Mouse (Mus musculus) ES-Bruce4 (cell line): Measurements from ENCODE around the gene Usp29. TPM values are rescaled to one million over a fixed set of nuclear protein-coding genes. Genes with fewer than 3 reads are reported as not detected.
"Not testable (repeated sequence)": the region's sequence is repeated elsewhere in the genome, so short reads cannot be mapped to it uniquely, and the experiment has no call there.

ENCODE experiments used
- H3K27ac ChIP-seq: 2 replicates; pipeline ENCODE4 v1.5.1; 2012; ENCODE audit warnings: low read length, inconsistent platforms; ENCODE audit not compliant: insufficient read depth
- H3K27me3 ChIP-seq: 2 replicates; pipeline ENCODE4 v1.6.1; 2012; ENCODE audit warnings: mild to moderate bottlenecking, low read length, inconsistent platforms; ENCODE audit not compliant: control insufficient read depth, poor library complexity, insufficient read depth, severe bottlenecking
- H3K36me3 ChIP-seq: 2 replicates; pipeline ENCODE4 v1.6.1; 2012; ENCODE audit warnings: inconsistent platforms, mild to moderate bottlenecking, low read length, moderate library complexity; ENCODE audit not compliant: control insufficient read depth, poor library complexity, insufficient read depth, severe bottlenecking
- H3K4me1 ChIP-seq: one replicate; pipeline ENCODE4 v1.8.1; 2011; ENCODE audit warnings: low read length; ENCODE audit not compliant: control insufficient read depth, insufficient read depth
- H3K4me3 ChIP-seq: 2 replicates; pipeline ENCODE4 v1.5.1; 2011; ENCODE audit warnings: low read depth, mild to moderate bottlenecking, low read length
- H3K9ac ChIP-seq: 2 replicates; pipeline ENCODE4 v1.6.1; 2012; ENCODE audit warnings: low read depth, mild to moderate bottlenecking, inconsistent platforms; ENCODE audit not compliant: poor library complexity, severe bottlenecking
- H3K9me3 ChIP-seq: replicated peaks from 2 replicates; pipeline ENCODE4 v1.6.1; 2012; ENCODE audit warnings: mild to moderate bottlenecking, low read length, inconsistent platforms; ENCODE audit not compliant: control insufficient read depth, poor library complexity, insufficient read depth, severe bottlenecking
- CTCF ChIP-seq: IDR thresholded peaks from one replicate; pipeline ENCODE4 v1.8.1; 2011; ENCODE audit warnings: low read depth, low read length
- EP300 ChIP-seq: IDR thresholded peaks from 2 replicates; pipeline ENCODE4 v1.6.1; 2011; ENCODE audit warnings: low read depth, low read length; ENCODE audit not compliant: insufficient read depth
- POLR2A ChIP-seq: IDR thresholded peaks from one replicate; pipeline ENCODE4 v1.8.1; 2011; ENCODE audit warnings: low read length; ENCODE audit not compliant: insufficient read depth
- polyA plus RNA-seq: library from polyadenylated mRNA; stranded (reverse); fragments of >200 nt; gene quantifications from 2 replicates; pipeline ENCODE4 v1.2.4, GENCODE M21; 2011; ENCODE audit warnings: low read depth; ENCODE audit not compliant: missing spikeins, insufficient read depth, insufficient read length

Gene Usp29
- polyA plus RNA-seq, 1 experiment = 12.8 TPM

- Histone ChIP-seq H3K4me3 (no peak overlapping the region), H3K27ac (no peak overlapping the region), H3K36me3 (no peaks in the 10 kb centered on the region), H3K27me3 (no peaks in the 10 kb centered on the region), H3K9me3 (no peaks in the 10 kb centered on the region), H3K9ac (no peak overlapping the region), H3K4me1 (no peaks in the 10 kb centered on the region)
- no peak for TF ChIP-seq CTCF
- no peak for TF ChIP-seq POLR2A
- no peak for TF ChIP-seq EP300
These were observed 151.2 kb downstream of the Usp29 start for GRCm38 (mm10) chr7:6881473-6882046.

- Histone ChIP-seq H3K4me1 (no peaks in the 10 kb centered on the region), H3K9ac (no peak overlapping the region), H3K9me3 (no peaks in the 10 kb centered on the region), H3K36me3 (no peaks in the 10 kb centered on the region), H3K27me3 (no peaks in the 10 kb centered on the region), H3K4me3 (no peak overlapping the region), H3K27ac (no peak overlapping the region)
- TF ChIP-seq POLR2A (no peak), EP300 (no peak), CTCF (no peak)
These were observed 153.2 kb downstream of the Usp29 start for GRCm38 (mm10) chr7:6883376-6884147.

GRCm38 (mm10) chr7:6885416-6885815, 155.0 kb downstream of the Usp29 start:
- Histone ChIP-seq H3K27me3 (no peaks in the 10 kb centered on the region), H3K9me3 (no peaks in the 10 kb centered on the region), H3K9ac (no peak overlapping the region), H3K36me3 (no peaks in the 10 kb centered on the region), H3K27ac (no peak overlapping the region), H3K4me1 (no peaks in the 10 kb centered on the region), H3K4me3 (no peak overlapping the region)
- TF ChIP-seq EP300 (no peak), CTCF (no peak), POLR2A (no peak)

GRCm38 (mm10) chr7:6886896-6887295, 156.5 kb downstream of the Usp29 start:
- Histone ChIP-seq H3K36me3 (no peaks in the 10 kb centered on the region), H3K4me3 (no peak overlapping the region), H3K27me3 (no peaks in the 10 kb centered on the region), H3K9me3 (no peaks in the 10 kb centered on the region), H3K4me1 (no peaks in the 10 kb centered on the region), H3K9ac (no peak overlapping the region), H3K27ac (no peak overlapping the region)
- TF ChIP-seq POLR2A = no peak
- TF ChIP-seq CTCF = no peak
- TF ChIP-seq EP300 = no peak

GRCm38 (mm10) chr7:6889871-6890270, 159.5 kb downstream of the Usp29 start:
- no peak overlapping the region for H3K9ac ChIP-seq
- TF ChIP-seq EP300 (no peak), CTCF (no peak), POLR2A (no peak)
- H3K4me3 ChIP-seq = no peak overlapping the region
- H3K4me1 ChIP-seq = no peaks in the 10 kb centered on the region
- no peaks in the 10 kb centered on the region for H3K27me3 ChIP-seq
- H3K27ac ChIP-seq = no peak overlapping the region
- H3K9me3 ChIP-seq = no peaks in the 10 kb centered on the region
- H3K36me3 ChIP-seq = no peaks in the 10 kb centered on the region

- Histone ChIP-seq H3K27me3 (no peaks in the 10 kb centered on the region), H3K27ac (no peak overlapping the region), H3K4me1 (no peaks in the 10 kb centered on the region), H3K9ac (no peak overlapping the region), H3K9me3 (no peaks in the 10 kb centered on the region), H3K36me3 (no peaks in the 10 kb centered on the region), H3K4me3 (no peak overlapping the region)
- no peak for TF ChIP-seq CTCF
- TF ChIP-seq EP300 = no peak
- no peak for TF ChIP-seq POLR2A
These were observed 160.8 kb downstream of the Usp29 start for GRCm38 (mm10) chr7:6891206-6891605.

- not testable (repeated sequence) for H3K4me3 ChIP-seq, H3K9ac ChIP-seq, H3K9me3 ChIP-seq, H3K27me3 ChIP-seq, H3K27ac ChIP-seq, H3K4me1 ChIP-seq, H3K36me3 ChIP-seq
These were observed 166.6 kb downstream of the Usp29 start for GRCm38 (mm10) chr7:6897021-6897420.
